Mouse (Mus musculus): ENCODE results near the gene 0610012G03Rik.
"Not testable (repeated sequence)": the region's sequence is repeated elsewhere in the genome, so short reads cannot be mapped to it uniquely, and the experiment has no call there.

The 0610012G03Rik gene

GRCm38 (mm10) chr16:31948345-31948774 lies at the start of gene 0610012G03Rik, which contains the start of gene Ncbp2:
TSS of gene 0610012G03Rik (minus strand) at chr16:31948494.
TSS of gene Ncbp2 (plus strand) at chr16:31948513.
- DNase-seq: peak; percentile 93

- no peak for DNase-seq
Observed at GRCm38 (mm10) chr16:31996371-31996770, 48.1 kb upstream of the 0610012G03Rik start.

GRCm38 (mm10) chr16:31993946-31994345 lies 45.7 kb upstream of the 0610012G03Rik start:
- no peak for DNase-seq

- no peak for DNase-seq
Observed at GRCm38 (mm10) chr16:31993195-31993594, 44.9 kb upstream of the 0610012G03Rik start.

- DNase-seq: no peak
Observed at GRCm38 (mm10) chr16:31992039-31992438, 43.7 kb upstream of the 0610012G03Rik start.

- DNase-seq: no peak
Observed at GRCm38 (mm10) chr16:31980946-31981345, 32.7 kb upstream of the 0610012G03Rik start.

GRCm38 (mm10) chr16:31979501-31979900 lies 31.2 kb upstream of the 0610012G03Rik start:
- no peak for DNase-seq

- no peak for DNase-seq
Observed at GRCm38 (mm10) chr16:31975258-31975657, 27.0 kb upstream of the 0610012G03Rik start.

- no peak for DNase-seq
Observed at GRCm38 (mm10) chr16:31963224-31963623, 14.9 kb upstream of the 0610012G03Rik start.

GRCm38 (mm10) chr16:31947901-31948316 lies 385 bp downstream of the 0610012G03Rik start:
- peak; percentile 41 for DNase-seq

- no peak for DNase-seq
Observed at GRCm38 (mm10) chr16:31947333-31947732, 961 bp downstream of the 0610012G03Rik start.

- DNase-seq: not testable (repeated sequence)
Observed at GRCm38 (mm10) chr16:31945986-31946385, 2.3 kb downstream of the 0610012G03Rik start.

GRCm38 (mm10) chr16:31945372-31945771 lies 2.9 kb downstream of the 0610012G03Rik start:
- no peak for DNase-seq

- no peak for DNase-seq
Observed at GRCm38 (mm10) chr16:31944698-31945255, 3.5 kb downstream of the 0610012G03Rik start.

GRCm38 (mm10) chr16:31943980-31944379 lies 4.3 kb downstream of the 0610012G03Rik start:
- peak; percentile 74 for DNase-seq

GRCm38 (mm10) chr16:31940586-31940985 lies 7.7 kb downstream of the 0610012G03Rik start:
- DNase-seq: no peak

- no peak for DNase-seq
Observed at GRCm38 (mm10) chr16:31938856-31939255, 9.4 kb downstream of the 0610012G03Rik start.

- no peak for DNase-seq
Observed at GRCm38 (mm10) chr16:31936568-31936967, 11.7 kb downstream of the 0610012G03Rik start.

- DNase-seq: no peak
Observed at GRCm38 (mm10) chr16:31935091-31935979, 13.0 kb downstream of the 0610012G03Rik start.

- peak; percentile 49 for DNase-seq
Observed at GRCm38 (mm10) chr16:31934550-31935010, 13.7 kb downstream of the 0610012G03Rik start.

GRCm38 (mm10) chr16:31933751-31934549 lies 14.3 kb downstream of the 0610012G03Rik start, which contains the start of gene Pigz:
TSS of gene Pigz (plus strand) at chr16:31933851.
- peak; percentile 84 for DNase-seq

- DNase-seq: peak; percentile 92
Observed at GRCm38 (mm10) chr16:31932840-31933697, 15.2 kb downstream of the 0610012G03Rik start.

Measured in cerebellum, adult 8-10 months (tissue).